Mouse (Mus musculus) olfactory bulb, adult 2 months (tissue): ENCODE results near the gene Mgrn1.

Experiments used
- CTCF ChIP-seq: fragments of 200-500 bp; IDR thresholded peaks from 2 replicates; pipeline ENCODE4 v1.5.1; 2012; ENCODE audit warnings: low read depth, mild to moderate bottlenecking, low read length, moderate library complexity; ENCODE audit not compliant: insufficient read depth
- POLR2A ChIP-seq: fragments of 200-500 bp; IDR thresholded peaks from 2 replicates; pipeline ENCODE4 v1.6.1; 2012; ENCODE audit warnings: mild to moderate bottlenecking, low read depth, low read length, moderate library complexity; ENCODE audit not compliant: insufficient read depth

- no peak for TF ChIP-seq POLR2A
- TF ChIP-seq CTCF = no peak
These were observed 71.4 kb downstream of the Mgrn1 start for GRCm38 (mm10) chr16:4957446-4957845.
